Mouse (Mus musculus): ENCODE results near the gene Me1. TPM values are rescaled to one million over a fixed set of nuclear protein-coding genes. Genes with fewer than 3 reads are reported as not detected.

The Me1 gene
- polyA plus RNA-seq, 1 experiment from 2014 or later, result 34.3 TPM

DNA sequence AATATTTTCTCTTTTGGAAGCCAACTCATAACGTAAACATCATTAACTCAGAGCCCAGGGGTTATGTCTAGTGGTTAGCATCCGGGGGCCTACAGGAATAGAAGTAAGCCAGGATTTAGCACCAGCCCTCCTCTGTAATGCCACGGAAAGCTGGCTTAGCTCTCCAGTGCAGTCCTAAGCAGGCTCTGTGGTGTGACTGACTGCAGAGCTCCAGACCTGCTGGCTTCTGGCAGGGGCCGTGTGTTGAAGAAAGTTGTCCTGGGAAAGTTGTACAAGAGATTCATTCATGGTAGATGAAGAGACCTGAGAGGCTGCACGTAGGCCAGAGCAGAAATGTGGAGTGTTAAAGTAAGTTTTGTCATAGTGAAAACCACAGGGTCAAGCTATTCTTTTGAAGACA, 5.5 kb upstream of the Me1 start:
- Histone ChIP-seq H3K9me3 (replicated peaks; ENCODE audit: control insufficient read depth, low read length) (no peaks in the 10 kb centered on the region), H3K36me3 (ENCODE audit: control insufficient read depth, insufficient read depth, low read length) (no peaks in the 10 kb centered on the region), H3K4me3 (ENCODE audit: low read depth, low read length) (no peak overlapping the region), H3K27me3 (ENCODE audit: control insufficient read depth, insufficient read depth, low read length) (no peaks in the 10 kb centered on the region), H3K27ac (ENCODE audit: low read depth, low read length) (peak overlapping the region; percentile 74), H3K4me1 (ENCODE audit: control insufficient read depth, insufficient read depth, low read length) (peaks cover 3% of the 10 kb centered on the region; the same call in 1 of the 2 replicates), H3K9ac (ENCODE audit: low read depth, low read length) (no peak overlapping the region), H3K4me2 (no peak overlapping the region)
- peak; percentile 65; the same call in 1 of the 2 replicates for ATAC-seq (replicated peaks; ENCODE audit: insufficient number of reproducible peaks, low FRiP score, low TSS enrichment)
- 24% methylated on average over 5 of the region's 5 CpGs for WGBS (ENCODE audit: insufficient replicate concordance)

DNA sequence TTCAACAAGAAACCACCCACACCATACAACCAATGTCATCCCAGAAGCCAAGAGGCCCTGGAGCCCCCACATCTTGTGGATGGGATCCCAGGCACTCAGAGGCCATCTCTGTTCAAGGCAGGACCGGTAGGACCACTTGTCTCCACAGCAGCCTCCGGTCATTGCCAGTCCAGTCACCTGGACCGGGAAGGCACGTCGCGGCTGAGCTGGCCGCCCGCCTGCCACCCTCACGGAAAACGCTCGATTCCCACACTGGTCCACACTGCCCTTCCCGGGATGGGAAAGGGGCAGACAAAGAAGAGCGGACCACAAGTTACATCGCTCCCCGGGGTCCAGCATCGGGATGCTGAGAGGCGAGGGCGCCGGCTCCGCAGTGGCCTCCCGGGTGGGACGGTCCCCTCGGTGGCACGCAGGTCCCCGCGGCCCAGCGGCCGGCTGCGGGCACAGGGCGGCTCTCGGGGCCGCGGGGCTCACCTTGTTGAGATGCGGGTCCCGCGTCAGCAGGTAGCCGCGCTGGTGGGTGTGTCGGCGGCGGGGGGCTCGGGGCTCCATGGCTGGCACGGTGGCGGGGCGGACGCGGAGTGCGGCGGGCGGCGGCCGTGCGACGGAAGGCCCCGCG, 445 bp downstream of the Me1 start:
- H3K27ac ChIP-seq (ENCODE audit: low read depth, low read length), result peak overlapping the region; percentile 59
- ATAC-seq (replicated peaks; ENCODE audit: insufficient number of reproducible peaks, low FRiP score, low TSS enrichment), result peak; percentile 56
- H3K9me3 ChIP-seq (replicated peaks; ENCODE audit: control insufficient read depth, low read length), result no peaks in the 10 kb centered on the region
- peaks cover 3% of the 10 kb centered on the region; the same call in 1 of the 2 replicates for H3K4me1 ChIP-seq (ENCODE audit: control insufficient read depth, insufficient read depth, low read length)
- H3K9ac ChIP-seq (ENCODE audit: low read depth, low read length), result peak overlapping the region; percentile 87
- H3K27me3 ChIP-seq (ENCODE audit: control insufficient read depth, insufficient read depth, low read length), result no peaks in the 10 kb centered on the region
- H3K36me3 ChIP-seq (ENCODE audit: control insufficient read depth, insufficient read depth, low read length), result no peaks in the 10 kb centered on the region
- peak overlapping the region; percentile 82 for H3K4me3 ChIP-seq (ENCODE audit: low read depth, low read length)
- WGBS (ENCODE audit: insufficient replicate concordance), result 2% methylated on average over 46 of the region's 56 CpGs
- H3K4me2 ChIP-seq, result peak overlapping the region; percentile 80

DNA sequence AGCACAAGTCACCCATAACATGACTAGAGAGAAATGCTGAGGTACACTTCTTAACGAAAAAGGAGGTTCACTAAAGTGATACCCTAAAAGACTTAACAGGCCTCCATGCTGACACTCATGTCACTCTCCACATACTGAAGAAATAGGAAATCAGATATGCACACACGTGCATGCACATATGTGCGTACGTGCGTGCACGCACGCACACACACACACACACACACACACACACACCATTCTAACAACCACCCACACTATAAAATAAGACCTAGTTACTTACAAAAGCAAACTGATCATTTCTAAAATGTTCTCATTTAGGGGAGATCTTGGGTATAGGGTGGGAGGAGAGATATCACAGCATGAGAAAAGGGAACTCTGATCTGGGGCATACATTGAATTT, 1.1 kb downstream of the Me1 start:
- Histone ChIP-seq H3K9ac (ENCODE audit: low read depth, low read length) (no peak overlapping the region), H3K27me3 (ENCODE audit: control insufficient read depth, insufficient read depth, low read length) (no peaks in the 10 kb centered on the region), H3K36me3 (ENCODE audit: control insufficient read depth, insufficient read depth, low read length) (no peaks in the 10 kb centered on the region), H3K4me1 (ENCODE audit: control insufficient read depth, insufficient read depth, low read length) (peaks cover 3% of the 10 kb centered on the region; the same call in 1 of the 2 replicates), H3K4me3 (ENCODE audit: low read depth, low read length) (peak overlapping the region; percentile 82; the same call in 1 of the 2 replicates), H3K27ac (ENCODE audit: low read depth, low read length) (no peak overlapping the region), H3K4me2 (peak overlapping the region; percentile 80), H3K9me3 (replicated peaks; ENCODE audit: control insufficient read depth, low read length) (no peaks in the 10 kb centered on the region)
- whole genome bisulfite sequencing (ENCODE audit: insufficient replicate concordance), result 90% methylated on average over 7 of the region's 7 CpGs
- ATAC-seq (replicated peaks; ENCODE audit: insufficient number of reproducible peaks, low FRiP score, low TSS enrichment), result no peak

DNA sequence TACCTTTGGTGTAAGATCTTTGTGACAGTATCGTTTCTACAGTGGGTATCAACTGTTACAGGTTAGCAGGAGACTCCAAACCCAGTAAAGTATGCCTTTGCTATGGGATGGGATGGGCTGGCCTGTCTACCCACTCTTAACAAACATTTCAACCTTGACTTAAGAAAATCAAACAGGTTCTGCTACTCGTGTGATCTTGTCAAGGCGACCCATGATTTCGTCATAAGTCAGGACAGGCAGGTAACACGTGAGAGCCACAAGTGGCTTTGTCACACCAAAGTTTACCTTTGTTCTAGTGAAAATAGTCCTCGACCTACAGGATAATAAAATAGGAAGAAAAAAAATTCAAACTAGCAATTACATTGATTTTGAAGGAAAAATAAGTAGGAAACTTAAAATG, 1.8 kb downstream of the Me1 start:
- ATAC-seq (replicated peaks; ENCODE audit: insufficient number of reproducible peaks, low FRiP score, low TSS enrichment), result no peak
- Histone ChIP-seq H3K27ac (ENCODE audit: low read depth, low read length) (no peak overlapping the region), H3K36me3 (ENCODE audit: control insufficient read depth, insufficient read depth, low read length) (no peaks in the 10 kb centered on the region), H3K27me3 (ENCODE audit: control insufficient read depth, insufficient read depth, low read length) (no peaks in the 10 kb centered on the region), H3K9me3 (replicated peaks; ENCODE audit: control insufficient read depth, low read length) (no peaks in the 10 kb centered on the region), H3K4me3 (ENCODE audit: low read depth, low read length) (no peak overlapping the region), H3K4me1 (ENCODE audit: control insufficient read depth, insufficient read depth, low read length) (peaks cover 3% of the 10 kb centered on the region; the same call in 1 of the 2 replicates), H3K9ac (ENCODE audit: low read depth, low read length) (no peak overlapping the region), H3K4me2 (no peak overlapping the region)
- 90% methylated on average over 6 of the region's 6 CpGs for WGBS (ENCODE audit: insufficient replicate concordance)

DNA sequence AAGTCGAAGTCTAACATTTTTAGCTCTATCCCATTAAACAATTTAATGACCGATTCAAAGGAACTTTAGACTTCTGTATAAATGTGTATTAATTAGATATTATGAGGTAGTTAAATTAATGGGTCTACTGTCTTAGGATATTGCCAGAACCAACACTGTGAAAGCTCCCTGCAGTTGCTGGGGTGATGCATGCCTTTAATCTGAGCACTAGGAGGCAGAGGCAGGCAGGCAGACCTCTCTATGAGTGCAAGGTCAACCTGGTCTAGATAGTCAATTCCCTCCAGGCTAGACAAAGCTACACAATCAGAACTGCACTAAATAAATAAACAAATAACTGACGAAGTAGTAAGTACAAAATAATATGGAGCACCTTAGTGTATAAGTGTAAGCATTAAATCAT, 3.1 kb downstream of the Me1 start:
- Histone ChIP-seq H3K9me3 (replicated peaks; ENCODE audit: control insufficient read depth, low read length) (no peaks in the 10 kb centered on the region), H3K9ac (ENCODE audit: low read depth, low read length) (no peak overlapping the region), H3K4me3 (ENCODE audit: low read depth, low read length) (no peak overlapping the region), H3K27me3 (ENCODE audit: control insufficient read depth, insufficient read depth, low read length) (no peaks in the 10 kb centered on the region), H3K27ac (ENCODE audit: low read depth, low read length) (no peak overlapping the region), H3K36me3 (ENCODE audit: control insufficient read depth, insufficient read depth, low read length) (no peaks in the 10 kb centered on the region), H3K4me1 (ENCODE audit: control insufficient read depth, insufficient read depth, low read length) (peaks cover 3% of the 10 kb centered on the region; the same call in 1 of the 2 replicates), H3K4me2 (no peak overlapping the region)
- 71% methylated on average over 3 of the region's 3 CpGs for WGBS (ENCODE audit: insufficient replicate concordance)
- no peak for ATAC-seq (replicated peaks; ENCODE audit: insufficient number of reproducible peaks, low FRiP score, low TSS enrichment)

DNA sequence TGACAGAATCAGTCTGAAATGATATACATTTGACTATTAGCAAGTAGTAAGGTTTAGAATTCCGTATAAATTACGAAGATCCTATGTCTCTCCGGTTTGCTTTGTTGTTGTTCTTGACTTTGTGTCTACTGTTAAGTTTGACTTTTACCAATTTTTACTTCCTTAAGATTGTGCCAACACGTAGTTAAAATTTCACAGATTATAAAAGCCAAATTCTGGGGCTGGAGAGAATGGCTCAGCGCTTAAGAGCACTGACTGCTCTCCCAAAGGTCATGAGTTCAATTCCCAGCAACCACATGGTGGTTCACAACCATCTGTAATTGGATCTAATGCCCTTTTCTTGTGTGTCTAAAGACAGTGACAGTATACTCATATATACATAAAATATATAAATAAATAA, 3.5 kb downstream of the Me1 start:
- peaks cover 3% of the 10 kb centered on the region; the same call in 1 of the 2 replicates for H3K4me1 ChIP-seq (ENCODE audit: control insufficient read depth, insufficient read depth, low read length)
- no peak overlapping the region for H3K4me3 ChIP-seq (ENCODE audit: low read depth, low read length)
- no peaks in the 10 kb centered on the region for H3K36me3 ChIP-seq (ENCODE audit: control insufficient read depth, insufficient read depth, low read length)
- H3K9ac ChIP-seq (ENCODE audit: low read depth, low read length), result no peak overlapping the region
- no peaks in the 10 kb centered on the region for H3K27me3 ChIP-seq (ENCODE audit: control insufficient read depth, insufficient read depth, low read length)
- no peak overlapping the region for H3K27ac ChIP-seq (ENCODE audit: low read depth, low read length)
- 91% methylated on average over 5 of the region's 5 CpGs for WGBS (ENCODE audit: insufficient replicate concordance)
- no peak for ATAC-seq (replicated peaks; ENCODE audit: insufficient number of reproducible peaks, low FRiP score, low TSS enrichment)
- H3K4me2 ChIP-seq, result no peak overlapping the region
- no peaks in the 10 kb centered on the region for H3K9me3 ChIP-seq (replicated peaks; ENCODE audit: control insufficient read depth, low read length)

DNA sequence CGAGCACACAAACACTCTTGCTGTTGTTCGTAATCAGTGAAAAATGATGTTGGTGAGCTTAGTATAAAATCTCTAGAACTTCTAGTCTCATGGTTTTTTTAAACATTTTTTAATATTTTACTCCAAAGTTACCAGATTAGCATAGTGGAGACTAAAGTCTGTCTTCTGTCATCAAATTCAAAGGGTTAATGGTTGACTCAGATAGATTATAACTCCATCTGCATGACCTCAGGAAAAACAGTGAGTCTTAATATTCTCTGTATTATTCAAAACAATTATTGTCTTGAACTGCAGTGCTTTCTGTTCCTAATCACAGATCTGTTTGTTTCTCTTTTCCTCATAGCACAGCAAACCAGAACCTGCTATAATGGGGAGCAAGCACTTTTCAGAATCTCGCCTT, 4.7 kb downstream of the Me1 start:
- Histone ChIP-seq H3K27ac (ENCODE audit: low read depth, low read length) (no peak overlapping the region), H3K4me2 (no peak overlapping the region), H3K4me1 (ENCODE audit: control insufficient read depth, insufficient read depth, low read length) (peaks cover 3% of the 10 kb centered on the region; the same call in 1 of the 2 replicates), H3K27me3 (ENCODE audit: control insufficient read depth, insufficient read depth, low read length) (no peaks in the 10 kb centered on the region), H3K9ac (ENCODE audit: low read depth, low read length) (no peak overlapping the region), H3K4me3 (ENCODE audit: low read depth, low read length) (no peak overlapping the region), H3K36me3 (ENCODE audit: control insufficient read depth, insufficient read depth, low read length) (no peaks in the 10 kb centered on the region), H3K9me3 (replicated peaks; ENCODE audit: control insufficient read depth, low read length) (no peaks in the 10 kb centered on the region)
- no peak for ATAC-seq (replicated peaks; ENCODE audit: insufficient number of reproducible peaks, low FRiP score, low TSS enrichment)
- WGBS (ENCODE audit: insufficient replicate concordance), result 92% methylated on average over 3 of the region's 3 CpGs

DNA sequence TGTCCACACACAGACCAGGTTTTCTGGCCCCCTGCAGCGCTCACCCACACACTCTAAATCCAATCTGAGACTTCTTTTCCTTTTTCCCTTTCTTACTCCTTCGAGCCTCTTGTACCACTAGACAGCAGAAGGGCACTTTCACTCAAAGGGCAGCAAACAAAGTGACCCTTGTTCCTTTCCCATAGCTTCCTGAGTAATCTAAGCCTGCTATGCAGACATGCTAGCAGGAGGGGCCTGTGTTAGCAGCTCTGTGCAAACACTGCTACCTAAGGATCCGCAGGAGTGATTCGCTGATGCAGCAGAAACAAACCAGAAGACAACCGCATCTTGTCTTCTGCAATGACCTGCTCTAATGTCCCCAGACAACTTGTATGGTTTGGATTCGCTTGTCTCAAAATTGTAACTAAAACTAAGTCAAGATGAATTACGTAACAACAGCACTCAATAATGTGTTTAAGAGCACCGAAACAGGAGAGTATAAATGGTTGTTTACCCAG, 12.0 kb downstream of the Me1 start:
- 58% methylated on average over 8 of the region's 8 CpGs for WGBS (ENCODE audit: insufficient replicate concordance)
- no peaks in the 10 kb centered on the region for H3K36me3 ChIP-seq (ENCODE audit: control insufficient read depth, insufficient read depth, low read length)
- no peak for ATAC-seq (replicated peaks; ENCODE audit: insufficient number of reproducible peaks, low FRiP score, low TSS enrichment)
- no peak overlapping the region for H3K27ac ChIP-seq (ENCODE audit: low read depth, low read length)
- H3K27me3 ChIP-seq (ENCODE audit: control insufficient read depth, insufficient read depth, low read length), result no peaks in the 10 kb centered on the region
- H3K9me3 ChIP-seq (replicated peaks; ENCODE audit: control insufficient read depth, low read length), result no peaks in the 10 kb centered on the region
- no peak overlapping the region for H3K9ac ChIP-seq (ENCODE audit: low read depth, low read length)
- no peak overlapping the region for H3K4me3 ChIP-seq (ENCODE audit: low read depth, low read length)
- peaks cover 5% of the 10 kb centered on the region; the same call in 1 of the 2 replicates for H3K4me1 ChIP-seq (ENCODE audit: control insufficient read depth, insufficient read depth, low read length)
- no peak overlapping the region for H3K4me2 ChIP-seq

DNA sequence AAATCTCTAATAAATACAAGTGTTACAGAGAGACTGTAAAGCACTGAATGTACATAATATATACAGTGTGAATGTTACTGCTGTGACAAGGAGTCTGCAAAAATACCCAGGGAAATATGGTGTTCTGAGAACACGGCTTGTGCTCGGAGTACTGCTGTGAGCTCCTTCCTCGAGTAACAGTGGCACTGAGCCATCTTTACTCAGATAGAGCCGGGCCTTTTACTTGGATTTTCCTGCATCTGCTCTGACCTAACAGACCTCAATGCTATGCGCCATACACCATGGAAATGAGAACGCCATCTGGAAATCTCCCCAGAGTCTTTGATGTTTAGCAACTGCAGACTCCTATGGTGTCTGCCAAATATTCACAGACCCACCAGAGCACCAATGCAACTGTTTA, 12.9 kb downstream of the Me1 start:
- H3K27ac ChIP-seq (ENCODE audit: low read depth, low read length), result no peak overlapping the region
- no peak for ATAC-seq (replicated peaks; ENCODE audit: insufficient number of reproducible peaks, low FRiP score, low TSS enrichment)
- no peak overlapping the region for H3K4me3 ChIP-seq (ENCODE audit: low read depth, low read length)
- H3K4me1 ChIP-seq (ENCODE audit: control insufficient read depth, insufficient read depth, low read length), result peaks cover 5% of the 10 kb centered on the region; the same call in 1 of the 2 replicates
- 63% methylated on average over 6 of the region's 6 CpGs for WGBS (ENCODE audit: insufficient replicate concordance)
- H3K9ac ChIP-seq (ENCODE audit: low read depth, low read length), result no peak overlapping the region
- no peak overlapping the region for H3K4me2 ChIP-seq
- H3K27me3 ChIP-seq (ENCODE audit: control insufficient read depth, insufficient read depth, low read length), result no peaks in the 10 kb centered on the region
- no peaks in the 10 kb centered on the region for H3K36me3 ChIP-seq (ENCODE audit: control insufficient read depth, insufficient read depth, low read length)
- no peaks in the 10 kb centered on the region for H3K9me3 ChIP-seq (replicated peaks; ENCODE audit: control insufficient read depth, low read length)
